Mouse (Mus musculus) kidney, embryonic 16.5 days (tissue): Measurements from ENCODE around the gene Slc35g3. TPM values are rescaled to one million over a fixed set of nuclear protein-coding genes. Genes with fewer than 3 reads are reported as not detected.
A peak's percentile ranks its signal among the peaks of the same experiment; 100 is the strongest.
"Not testable (repeated sequence)": the region's sequence is repeated elsewhere in the genome, so short reads cannot be mapped to it uniquely, and the experiment has no call there.

ENCODE experiments used
- ATAC-seq: fragments of 200-750 bp; cut with Nextera tagmentation; 2 replicates; pipeline ENCODE4 v1.8.0; 2017; ENCODE audit warnings: moderate TSS enrichment; ENCODE audit not compliant: low FRiP score, low TSS enrichment
- H3K27ac ChIP-seq: fragments of 300-500 bp; sonication (generic); 2 replicates; pipeline ENCODE4 v1.5.1; 2014; ENCODE audit warnings: low read length
- H3K27me3 ChIP-seq: fragments of 300-500 bp; sonication (generic); 2 replicates; pipeline ENCODE4 v1.6.1; 2014; ENCODE audit warnings: low read length, control low read depth, mixed read lengths; ENCODE audit not compliant: insufficient read depth
- H3K36me3 ChIP-seq: fragments of 300-500 bp; sonication (generic); 2 replicates; pipeline ENCODE4 v1.6.1; 2014; ENCODE audit warnings: low read length, control low read depth, mixed read lengths; ENCODE audit not compliant: insufficient read depth
- H3K4me1 ChIP-seq: fragments of 300-500 bp; sonication (generic); 2 replicates; pipeline ENCODE4 v1.6.1; 2014; ENCODE audit warnings: low read length, control low read depth, mixed read lengths; ENCODE audit not compliant: insufficient read depth
- H3K4me2 ChIP-seq: fragments of 300-500 bp; sonication (generic); replicated peaks from 2 replicates; pipeline ENCODE4 v1.6.1; 2014; ENCODE audit warnings: low read depth, low read length
- H3K4me3 ChIP-seq: fragments of 300-500 bp; sonication (generic); 2 replicates; pipeline ENCODE4 v1.5.1; 2014; ENCODE audit warnings: mild to moderate bottlenecking, low read length
- H3K9ac ChIP-seq: fragments of 300-500 bp; sonication (generic); replicated peaks from 2 replicates; pipeline ENCODE4 v1.6.1; 2014; ENCODE audit warnings: low read length
- H3K9me3 ChIP-seq: fragments of 300-500 bp; sonication (generic); 2 replicates; pipeline ENCODE4 v1.6.1; 2016; ENCODE audit warnings: low read length, control low read depth
- WGBS: fragments of 180-500 bp; shearing (Covaris S2); extraction: QIAGEN DNeasy Blood & Tissue Kit; methylation state at CpG from one replicate; pipeline ENCODE4 v1.1.7; 2014; 5-methylcytosine and 5-hydroxymethylcytosine counted together
- polyA plus RNA-seq: library from polyadenylated mRNA; unstranded; fragments of >200 nt; fragmentation: Nextera tagmentation; extraction: Ambion mirVana; gene quantifications from 2 replicates; pipeline ENCODE4 v1.2.1, GENCODE M21; 2015

Gene Slc35g3
- polyA plus RNA-seq, 1 experiment from 2014 or later = 0.25 TPM

GRCm38 (mm10) chr11:69758478-69758970 lies 3.2 kb downstream of the Slc35g3 start, which contains the start of gene Polr2a:
TSS of gene Polr2a (minus strand) at chr11:69758637.
- Histone ChIP-seq H3K4me2 (peak within 1 kb of the TSS; percentile 72), H3K4me3 (peak within 1 kb of the TSS; percentile 73), H3K9me3 (no peaks in the 10 kb centered on the region), H3K4me1 (peaks cover 33% of the 10 kb centered on the region), H3K27ac (peak within 1 kb of the TSS; percentile 100), H3K9ac (peak within 1 kb of the TSS; percentile 90), H3K36me3 (no peaks in the 10 kb centered on the region), H3K27me3 (no peaks in the 10 kb centered on the region)
- peak; percentile 95 for ATAC-seq
- whole genome bisulfite sequencing = 1% methylated on average over 25 of the region's 36 CpGs

DNA sequence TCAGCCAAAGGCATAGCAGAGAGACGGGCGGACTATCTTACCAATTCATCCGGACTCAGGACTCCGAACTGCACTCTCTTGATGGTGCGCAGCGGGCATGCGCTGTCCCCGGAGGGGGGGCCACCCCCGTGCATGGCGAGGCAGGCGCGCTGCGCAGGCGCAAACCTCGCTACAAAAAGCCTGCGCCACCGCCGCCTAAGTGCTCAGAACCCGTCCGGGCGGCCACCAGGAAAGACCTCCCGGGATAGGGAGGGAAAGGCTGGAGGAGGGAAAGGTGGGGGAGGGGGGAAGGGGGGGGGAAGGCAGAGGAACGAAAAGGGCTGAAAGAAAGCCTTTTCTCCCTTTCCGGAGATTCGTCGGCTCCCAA lies 3.7 kb downstream of the Slc35g3 start:
- Histone ChIP-seq H3K4me3 (peak overlapping the region; percentile 73), H3K27ac (peak overlapping the region; percentile 100), H3K4me1 (peaks cover 33% of the 10 kb centered on the region), H3K9ac (peak overlapping the region; percentile 90), H3K36me3 (no peaks in the 10 kb centered on the region), H3K27me3 (no peaks in the 10 kb centered on the region), H3K4me2 (peak overlapping the region; percentile 72), H3K9me3 (no peaks in the 10 kb centered on the region)
- WGBS = under 1% methylated on average over 26 of the region's 26 CpGs
- peak; percentile 90 for ATAC-seq

- Histone ChIP-seq H3K36me3 (no peaks in the 10 kb centered on the region), H3K27ac (peak overlapping the region; percentile 100), H3K4me2 (peak overlapping the region; percentile 72), H3K4me1 (peaks cover 33% of the 10 kb centered on the region), H3K4me3 (peak overlapping the region; percentile 73), H3K9ac (peak overlapping the region; percentile 90), H3K9me3 (no peaks in the 10 kb centered on the region), H3K27me3 (no peaks in the 10 kb centered on the region)
- ATAC-seq = no peak
- WGBS = 31% methylated on average over 9 of the region's 9 CpGs
Measured at GRCm38 (mm10) chr11:69757303-69758089, 4.3 kb downstream of the Slc35g3 start.

GRCm38 (mm10) chr11:69754701-69755100 lies 7.1 kb downstream of the Slc35g3 start:
- 47% methylated on average over 3 of the region's 3 CpGs for WGBS
- H3K4me2 ChIP-seq = no peak overlapping the region; the same call in 1 of the 2 replicates

GRCm38 (mm10) chr11:69754233-69754632 lies 7.5 kb downstream of the Slc35g3 start:
- H3K27ac ChIP-seq = no peak overlapping the region
- peaks cover 21% of the 10 kb centered on the region for H3K4me1 ChIP-seq
- WGBS = 92% methylated on average over 5 of the region's 5 CpGs
- H3K9me3 ChIP-seq = no peaks in the 10 kb centered on the region
- ATAC-seq = no peak
- no peak overlapping the region for H3K9ac ChIP-seq
- H3K27me3 ChIP-seq = no peaks in the 10 kb centered on the region
- H3K36me3 ChIP-seq = no peaks in the 10 kb centered on the region
- H3K4me2 ChIP-seq = no peak overlapping the region; the same call in 1 of the 2 replicates
- no peak overlapping the region for H3K4me3 ChIP-seq

More at GRCm38 (mm10) chr11:69754701-69755100, 7.1 kb downstream of the Slc35g3 start:
- no peak for ATAC-seq
- Histone ChIP-seq H3K4me3 (no peak overlapping the region), H3K4me1 (peaks cover 25% of the 10 kb centered on the region), H3K9me3 (no peaks in the 10 kb centered on the region), H3K27me3 (no peaks in the 10 kb centered on the region), H3K27ac (no peak overlapping the region), H3K36me3 (no peaks in the 10 kb centered on the region), H3K9ac (no peak overlapping the region)

GRCm38 (mm10) chr11:69752686-69753085 lies 9.1 kb downstream of the Slc35g3 start:
- Histone ChIP-seq H3K4me3 (no peak overlapping the region), H3K27ac (no peak overlapping the region), H3K9me3 (no peaks in the 10 kb centered on the region), H3K4me1 (peaks cover 21% of the 10 kb centered on the region), H3K4me2 (no peak overlapping the region), H3K9ac (no peak overlapping the region), H3K36me3 (peaks cover 5% of the 10 kb centered on the region), H3K27me3 (no peaks in the 10 kb centered on the region)
- no peak for ATAC-seq

DNA sequence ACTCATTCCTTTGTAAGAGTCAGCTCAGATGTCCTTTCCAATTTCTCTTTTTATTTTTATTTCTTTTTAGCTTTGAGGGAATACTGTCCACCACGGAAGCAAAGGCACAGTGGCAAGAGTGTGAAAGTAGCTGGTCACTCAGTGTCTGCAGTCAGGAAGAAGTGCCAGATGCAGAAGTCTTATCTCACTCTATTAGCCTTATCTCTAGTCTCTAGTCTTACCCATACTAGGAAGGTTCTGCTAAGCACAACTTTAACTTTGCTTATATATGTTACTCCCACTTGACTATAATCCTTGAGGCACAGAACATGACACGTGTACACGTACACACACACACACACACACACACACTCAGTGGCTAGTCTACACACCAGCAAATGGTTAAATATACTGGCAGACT lies 10.1 kb downstream of the Slc35g3 start:
- no peak overlapping the region for H3K4me2 ChIP-seq
- peaks cover 14% of the 10 kb centered on the region for H3K36me3 ChIP-seq
- H3K27ac ChIP-seq = no peak overlapping the region
- no peak overlapping the region for H3K4me3 ChIP-seq
- ATAC-seq = no peak
- no peaks in the 10 kb centered on the region for H3K27me3 ChIP-seq
- WGBS = 71% methylated on average over 3 of the region's 3 CpGs
- no peak overlapping the region for H3K9ac ChIP-seq
- H3K4me1 ChIP-seq = peaks cover 14% of the 10 kb centered on the region
- H3K9me3 ChIP-seq = no peaks in the 10 kb centered on the region

- H3K27me3 ChIP-seq, H3K4me3 ChIP-seq, H3K4me2 ChIP-seq, ATAC-seq, H3K27ac ChIP-seq, H3K9me3 ChIP-seq, H3K9ac ChIP-seq, H3K4me1 ChIP-seq: not testable (repeated sequence)
- peaks cover 31% of the 10 kb centered on the region for H3K36me3 ChIP-seq
- WGBS = 83% methylated on average over 2 of the region's 3 CpGs
Measured at GRCm38 (mm10) chr11:69731408-69731807, 30.4 kb downstream of the Slc35g3 start.

DNA sequence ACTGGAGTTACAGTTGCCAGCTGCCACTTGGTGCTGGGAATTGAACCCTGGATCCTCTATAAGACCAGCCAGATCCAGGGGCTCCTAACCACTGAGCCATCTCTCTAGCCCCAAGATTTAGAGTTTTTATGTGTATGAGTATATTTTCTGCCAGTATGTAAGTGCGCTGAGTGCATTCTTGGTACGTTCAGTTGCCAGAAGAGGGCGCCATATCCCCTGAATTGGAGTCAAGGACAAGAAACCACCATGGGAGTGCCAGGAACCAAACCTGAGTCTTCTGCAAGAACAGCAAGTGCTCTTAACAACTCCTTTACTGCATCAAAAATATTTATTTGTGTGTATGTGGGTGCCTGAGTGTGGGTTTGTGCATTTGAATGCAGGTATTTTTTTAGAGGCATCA lies 32.7 kb downstream of the Slc35g3 start:
- 30% methylated on average over 3 of the region's 3 CpGs for WGBS

DNA sequence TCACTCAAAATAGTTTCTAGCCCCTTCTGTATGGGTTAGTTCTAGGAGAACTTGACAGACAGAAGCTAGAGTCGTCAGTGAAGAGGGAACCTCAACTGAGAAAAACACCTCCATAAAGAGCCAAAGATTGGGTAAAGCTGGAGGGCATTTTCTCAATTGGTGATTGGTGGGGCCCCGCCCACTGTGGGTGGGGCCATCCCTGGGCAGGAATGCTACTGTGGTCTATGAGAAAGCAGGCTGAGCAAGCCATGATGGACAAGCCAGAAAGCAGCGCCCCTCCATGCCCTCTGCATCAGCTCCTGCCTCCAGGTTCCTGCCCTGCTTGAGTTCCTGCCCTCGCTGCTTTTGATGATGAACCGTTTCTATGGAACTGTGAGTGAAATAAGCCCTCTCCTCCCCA lies 35.8 kb downstream of the Slc35g3 start:
- Histone ChIP-seq H3K9me3 (no peaks in the 10 kb centered on the region), H3K27ac (no peak overlapping the region), H3K36me3 (no peaks in the 10 kb centered on the region), H3K9ac (no peak overlapping the region), H3K4me3 (no peak overlapping the region), H3K4me2 (no peak overlapping the region), H3K4me1 (no peaks in the 10 kb centered on the region), H3K27me3 (no peaks in the 10 kb centered on the region)
- 30% methylated on average over 5 of the region's 5 CpGs for WGBS
- no peak for ATAC-seq

More for the DNA sequence above, 32.7 kb downstream of the Slc35g3 start:
- H3K9ac ChIP-seq = no peak overlapping the region
- no peaks in the 10 kb centered on the region for H3K4me1 ChIP-seq
- ATAC-seq = no peak
- H3K27me3 ChIP-seq = no peaks in the 10 kb centered on the region
- H3K4me2 ChIP-seq = no peak overlapping the region
- peaks cover 8% of the 10 kb centered on the region; the same call in 1 of the 2 replicates for H3K36me3 ChIP-seq
- H3K4me3 ChIP-seq = no peak overlapping the region
- no peaks in the 10 kb centered on the region for H3K9me3 ChIP-seq
- H3K27ac ChIP-seq = no peak overlapping the region
